Mouse (Mus musculus) adipocyte (in vitro differentiated cells): ENCODE measurements at regions not wholly inside any gene's neighbourhood (a gene's known extent, or its start where the extent isn't known, plus 50 kb on each side); places are given as distances from the start of the nearest gene placed in this dataset.

Experiments used
- DNase-seq: peaks from one replicate; pipeline ENCODE4 v3.0.0-alpha.2; 2016; ENCODE audit warnings: low spot score

DNA sequence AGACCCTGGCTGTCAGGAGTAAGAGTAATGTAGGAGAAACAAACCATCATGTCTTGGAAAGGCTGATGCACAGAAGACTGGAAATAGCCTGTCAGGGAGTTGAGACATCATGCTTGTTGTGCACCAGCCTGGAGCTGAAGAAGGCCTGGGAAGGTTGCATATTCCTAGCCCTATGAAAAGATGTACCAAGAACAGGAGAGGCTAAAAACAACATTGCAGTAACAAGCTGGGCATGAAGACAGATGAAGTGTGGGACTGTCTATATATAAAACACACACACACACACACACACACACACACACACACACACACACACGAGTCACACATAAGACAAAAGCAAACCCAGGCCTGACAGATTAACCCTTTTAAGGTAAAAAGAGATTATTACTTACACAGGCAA is 185.1 kb upstream of the Tmem72 start:
- DNase-seq: peak; percentile 8

DNA sequence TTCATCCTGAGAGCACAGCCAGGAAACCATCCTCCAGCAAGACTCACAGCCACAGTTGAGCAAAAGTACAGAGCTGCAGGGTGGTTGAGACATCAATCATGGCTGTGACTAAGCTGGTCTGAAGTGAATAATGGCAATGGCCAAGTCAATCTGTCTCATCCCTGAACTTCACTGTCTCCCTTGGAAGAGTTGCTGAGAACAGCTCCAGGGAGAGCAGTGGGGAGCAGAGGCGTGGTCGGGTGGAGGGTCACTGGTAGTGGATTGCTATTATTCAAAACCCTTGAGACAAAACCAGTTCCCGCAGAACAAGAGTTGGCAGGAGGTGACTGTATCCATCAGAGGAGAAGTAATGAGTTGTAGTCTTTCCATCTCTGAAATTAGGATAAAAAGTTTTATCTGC is 185.7 kb upstream of the Tmem72 start:
- peak; percentile 12 for DNase-seq

DNA sequence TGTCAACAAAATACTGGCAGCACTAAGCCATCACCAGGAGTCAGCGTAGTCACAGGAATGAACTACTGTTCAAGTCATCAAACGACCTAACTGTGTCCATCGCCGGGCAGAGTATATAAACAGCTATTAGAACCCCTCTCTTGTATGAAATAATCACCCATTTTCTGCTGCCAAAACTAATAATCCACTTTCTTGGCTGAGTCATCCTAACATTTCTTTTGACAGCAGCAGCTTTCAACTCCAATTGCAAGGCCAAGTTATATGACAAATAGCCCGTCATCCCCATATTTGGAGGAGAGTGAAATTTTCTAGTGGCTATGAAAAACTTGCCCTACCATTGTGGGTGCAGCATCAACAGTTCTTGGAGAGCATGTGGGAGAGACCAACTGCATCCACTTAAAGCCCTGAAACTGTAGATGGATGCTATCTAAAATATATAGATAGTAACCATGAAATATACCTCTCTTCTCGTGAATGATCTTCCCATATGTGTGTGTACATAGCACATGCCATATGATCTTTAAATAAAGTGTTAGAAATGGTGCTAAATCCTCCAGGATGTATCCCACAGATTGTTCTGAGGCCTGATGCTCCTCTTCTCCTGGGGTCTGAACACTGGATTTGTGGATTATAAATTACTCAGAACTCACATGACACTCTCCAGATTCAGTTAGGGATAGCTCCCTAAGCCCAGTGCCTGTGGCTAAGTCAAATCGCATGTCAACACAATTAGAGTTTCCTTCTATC is 189.9 kb upstream of the Tmem72 start:
- DNase-seq: peak; percentile 12

DNA sequence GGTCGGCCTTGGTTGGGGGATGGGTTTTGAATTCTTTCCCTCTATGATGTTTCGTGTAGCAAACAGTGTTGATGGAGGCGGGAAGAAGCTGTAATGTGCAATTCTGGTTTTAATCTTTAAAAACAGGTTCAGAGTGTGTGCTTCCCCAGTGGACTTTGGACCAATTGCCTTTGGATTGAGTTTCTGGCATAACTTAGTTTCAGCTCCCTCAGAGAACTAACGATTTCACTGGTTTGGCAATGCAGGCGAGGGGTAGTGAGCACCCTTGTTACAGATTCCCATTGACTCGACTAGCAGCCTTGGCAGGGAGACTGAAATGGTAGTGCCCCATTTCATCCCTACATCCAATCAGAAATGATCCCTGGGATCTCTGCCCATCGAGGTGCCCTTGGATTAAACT is 193.9 kb upstream of the Tmem72 start:
- DNase-seq: no peak

DNA sequence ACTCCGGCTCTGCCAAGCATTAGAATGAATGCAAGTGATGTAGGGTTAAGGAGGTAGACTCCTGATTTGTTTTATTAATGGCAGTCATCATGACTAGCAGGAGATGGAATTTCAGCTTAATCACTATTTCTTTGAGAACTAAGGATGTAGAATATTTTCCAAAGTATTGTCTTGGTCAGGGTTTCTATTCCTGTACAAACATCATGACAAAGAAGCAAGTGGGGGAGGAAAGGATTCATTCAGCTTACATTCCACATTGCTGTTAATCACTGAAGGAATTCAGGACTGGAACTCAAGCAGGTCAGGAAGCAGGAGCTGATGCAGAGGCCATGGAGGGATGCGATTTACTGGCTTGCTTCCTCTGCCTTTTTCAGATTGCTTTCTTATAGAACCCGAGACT is 195.4 kb upstream of the Tmem72 start:
- no peak for DNase-seq

DNA sequence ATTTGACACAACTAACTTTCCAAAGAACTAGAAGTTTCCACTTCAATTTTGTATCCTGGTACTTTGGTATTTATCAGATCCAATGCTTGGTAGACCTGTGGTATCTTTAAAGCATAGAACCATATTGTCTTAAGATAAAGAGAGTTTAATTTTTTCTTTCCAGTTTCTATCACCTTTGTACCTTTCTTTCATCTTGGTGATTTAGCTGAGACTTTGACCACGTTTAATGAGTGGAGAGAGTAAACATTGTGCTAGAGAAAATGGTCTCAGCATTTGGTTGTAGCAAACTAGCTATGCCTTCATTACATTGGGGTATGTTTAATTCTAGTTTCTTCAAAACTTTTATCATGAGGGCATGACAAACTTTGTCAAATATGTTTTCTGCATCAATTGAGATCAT is 197.4 kb upstream of the Tmem72 start:
- DNase-seq: no peak

DNA sequence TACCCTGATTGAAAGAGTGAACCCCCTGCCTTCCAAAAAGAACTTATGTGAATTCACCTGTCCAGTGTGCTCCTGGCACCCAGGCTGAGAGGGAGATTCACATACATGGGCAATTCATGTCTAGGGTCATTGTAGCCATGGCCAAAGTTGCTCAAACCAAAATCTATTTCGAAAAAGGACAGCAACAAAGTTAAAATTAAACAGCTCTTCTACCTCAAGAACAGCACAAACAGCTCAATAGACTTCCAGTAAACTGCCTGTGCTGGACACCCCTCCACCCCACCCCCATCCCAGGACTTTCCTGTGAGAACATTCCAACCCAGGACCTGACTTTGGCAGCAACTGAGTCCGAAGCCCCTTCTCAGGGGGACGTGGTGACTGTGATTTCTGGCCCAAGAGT is 218.3 kb upstream of the Tmem72 start:
- no peak for DNase-seq

DNA sequence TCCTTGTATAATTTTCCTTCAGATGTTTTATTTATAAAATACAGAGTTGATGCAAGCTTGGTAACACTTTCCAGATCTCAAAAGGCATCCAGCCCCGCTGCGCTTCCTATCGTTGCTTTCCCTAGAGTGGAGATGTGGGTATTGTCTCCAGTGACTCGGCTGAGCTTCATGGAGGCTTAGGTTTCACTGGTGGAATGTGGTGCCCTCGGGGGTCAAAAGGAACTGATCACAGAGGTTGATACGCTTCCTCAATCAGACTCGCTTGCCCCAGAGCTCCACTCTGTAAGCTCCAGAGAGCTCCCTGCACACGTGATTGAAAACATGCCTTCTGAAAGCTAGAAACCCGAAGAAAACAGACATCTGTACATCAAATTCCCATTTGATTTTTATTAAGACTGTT is 224.9 kb upstream of the Tmem72 start:
- DNase-seq: no peak

DNA sequence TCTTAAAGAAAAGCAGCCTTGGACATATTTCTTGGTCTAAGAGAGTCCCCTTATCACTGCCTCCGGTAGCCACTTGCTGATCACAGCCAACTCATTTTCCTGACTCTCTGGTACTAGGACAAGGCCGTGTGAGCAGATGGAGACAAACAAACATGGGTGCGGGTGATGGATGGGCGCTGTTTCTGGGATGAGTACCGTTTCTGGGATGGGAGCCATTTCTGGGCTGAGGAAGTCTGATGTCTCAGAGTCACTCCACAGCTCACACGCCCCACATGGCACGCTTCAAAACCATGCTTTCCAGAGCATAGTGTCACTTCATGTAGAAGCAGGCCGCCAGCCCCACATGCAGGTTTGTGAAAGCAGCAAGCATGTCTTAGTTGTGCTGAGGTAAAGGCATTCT is 225.6 kb upstream of the Cxcl12 start:
- no peak for DNase-seq

DNA sequence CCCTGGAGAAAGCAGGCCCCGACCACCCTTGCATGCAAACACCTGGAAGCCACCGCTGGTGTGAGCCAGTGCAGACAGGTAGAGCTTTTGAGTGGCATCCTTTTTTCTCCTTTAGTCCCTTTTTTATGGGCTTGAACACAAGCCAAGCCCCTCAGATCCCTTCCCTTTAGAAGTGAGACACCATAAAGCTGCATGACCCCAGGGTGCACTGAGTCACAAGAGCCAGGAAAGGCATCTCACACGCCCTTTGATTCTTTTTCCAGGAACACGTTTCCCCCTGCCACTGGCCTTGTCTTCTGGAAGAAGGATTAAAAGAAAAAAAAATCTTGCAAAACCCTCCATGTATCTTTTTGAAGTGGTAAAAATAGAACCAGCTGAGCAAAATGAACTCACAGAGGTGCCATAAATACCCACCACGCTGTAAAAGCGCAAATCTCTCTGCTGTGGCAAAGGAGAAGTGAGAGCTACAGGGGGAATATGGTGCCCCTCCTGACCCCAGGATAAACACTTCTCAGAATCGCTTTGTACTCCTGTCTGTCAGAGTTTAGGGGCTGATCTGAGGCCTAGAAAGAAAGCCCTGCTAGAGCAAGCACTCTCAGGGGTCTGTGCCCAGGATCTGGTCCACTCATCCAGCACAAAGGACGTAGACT is 222.1 kb upstream of the Cxcl12 start:
- DNase-seq: no peak

DNA sequence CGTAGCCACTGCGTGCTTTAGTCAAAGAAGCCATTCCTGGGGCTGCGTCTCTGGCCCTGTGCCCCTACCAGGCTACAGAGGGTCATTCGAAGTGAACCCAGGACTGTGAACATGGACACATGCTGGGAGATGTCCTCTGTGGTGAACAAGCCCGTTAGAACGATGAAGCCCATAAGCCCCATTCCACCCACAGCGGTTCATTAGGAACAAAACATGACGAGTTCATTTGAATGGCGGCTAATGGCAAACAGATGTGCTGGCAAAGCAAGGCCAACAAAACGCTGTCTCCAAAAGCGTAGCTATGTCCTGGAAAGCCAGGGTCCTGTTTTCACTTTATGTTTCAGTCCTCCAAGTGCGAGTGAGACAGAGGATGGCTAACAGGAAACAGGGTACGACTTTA is 208.7 kb upstream of the Cxcl12 start:
- no peak for DNase-seq

DNA sequence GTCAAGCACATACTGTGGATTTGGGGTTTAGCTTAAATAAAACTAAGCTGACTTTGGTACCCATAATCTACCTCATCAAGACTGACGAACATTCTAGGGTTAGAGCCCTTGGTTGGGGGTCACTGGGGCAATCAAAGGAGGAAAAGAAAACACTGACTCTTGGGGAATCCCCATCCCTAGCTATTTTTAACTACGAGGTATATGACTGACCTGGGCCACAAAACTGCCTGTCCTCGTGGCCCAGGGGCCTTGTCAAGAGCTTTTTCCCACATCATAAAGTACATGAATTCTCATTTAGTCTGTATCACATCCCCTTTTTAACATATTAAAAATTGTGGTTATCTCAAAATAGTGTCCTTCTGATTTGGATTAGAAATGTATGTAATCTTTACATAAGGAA is 207.7 kb upstream of the Cxcl12 start:
- DNase-seq: no peak

DNA sequence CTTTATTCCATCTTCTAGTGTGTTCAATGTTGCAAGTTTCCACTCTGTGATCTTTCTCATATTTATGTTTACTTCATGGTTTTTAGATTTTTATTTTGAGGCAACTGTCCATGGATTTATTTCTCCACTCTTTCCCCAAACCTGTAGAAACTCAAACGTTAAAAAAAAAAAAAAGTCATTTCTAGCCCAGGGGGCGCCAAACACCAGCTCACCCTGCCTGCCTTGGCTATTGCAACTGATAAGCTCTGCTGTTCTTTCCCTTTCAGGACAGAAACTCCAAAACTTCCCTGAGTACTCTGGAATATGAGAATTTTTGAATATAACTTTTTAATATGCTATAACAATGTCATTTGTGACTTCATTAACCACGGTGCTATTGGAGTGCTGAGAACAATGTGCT is 201.9 kb upstream of the Cxcl12 start:
- DNase-seq: peak; percentile 47

DNA sequence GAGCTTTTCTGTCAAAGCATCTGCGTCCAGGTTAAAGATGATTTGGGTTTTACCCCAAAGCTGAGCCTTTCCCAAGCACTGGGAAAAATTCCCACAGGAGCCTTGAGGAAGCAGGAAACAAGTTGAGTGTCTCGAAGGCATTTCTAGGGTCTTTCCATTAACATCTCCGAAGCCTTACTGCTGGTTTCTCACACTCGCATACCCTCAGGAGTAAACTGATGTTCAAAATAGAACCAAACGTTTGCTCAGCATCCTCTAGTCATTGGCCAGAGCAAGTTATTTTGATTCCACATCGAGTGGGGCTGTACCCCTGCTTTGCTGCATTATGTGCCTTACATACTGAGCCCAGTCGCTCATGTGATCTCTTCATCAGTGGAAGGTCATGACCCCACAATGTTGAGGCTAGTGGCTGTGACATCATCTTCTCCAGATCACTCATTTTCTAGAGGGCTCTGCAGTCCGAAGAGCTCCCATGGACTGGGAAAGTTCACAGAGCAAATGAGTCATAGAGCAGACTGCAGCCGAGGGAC is 198.9 kb upstream of the Cxcl12 start:
- DNase-seq: no peak

DNA sequence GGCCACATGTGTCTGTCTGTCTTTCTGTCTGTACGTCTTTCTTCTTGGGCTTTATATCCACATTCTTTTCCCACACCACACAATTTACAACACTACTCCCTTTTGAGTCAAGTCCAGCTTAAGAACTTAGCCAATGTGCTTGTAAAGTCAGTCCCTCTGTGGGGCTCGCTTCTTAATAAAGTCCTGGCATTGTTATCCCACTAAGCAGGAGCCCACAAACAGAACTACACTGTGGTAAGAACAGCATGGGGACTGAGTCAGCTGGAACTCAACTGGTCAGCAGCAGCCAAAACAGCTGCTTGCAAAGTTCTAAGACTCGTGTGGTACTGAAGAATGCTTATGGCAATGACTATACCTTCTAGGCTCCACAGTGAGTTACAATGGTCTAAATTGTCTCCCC is 193.5 kb upstream of the Cxcl12 start:
- DNase-seq: no peak

DNA sequence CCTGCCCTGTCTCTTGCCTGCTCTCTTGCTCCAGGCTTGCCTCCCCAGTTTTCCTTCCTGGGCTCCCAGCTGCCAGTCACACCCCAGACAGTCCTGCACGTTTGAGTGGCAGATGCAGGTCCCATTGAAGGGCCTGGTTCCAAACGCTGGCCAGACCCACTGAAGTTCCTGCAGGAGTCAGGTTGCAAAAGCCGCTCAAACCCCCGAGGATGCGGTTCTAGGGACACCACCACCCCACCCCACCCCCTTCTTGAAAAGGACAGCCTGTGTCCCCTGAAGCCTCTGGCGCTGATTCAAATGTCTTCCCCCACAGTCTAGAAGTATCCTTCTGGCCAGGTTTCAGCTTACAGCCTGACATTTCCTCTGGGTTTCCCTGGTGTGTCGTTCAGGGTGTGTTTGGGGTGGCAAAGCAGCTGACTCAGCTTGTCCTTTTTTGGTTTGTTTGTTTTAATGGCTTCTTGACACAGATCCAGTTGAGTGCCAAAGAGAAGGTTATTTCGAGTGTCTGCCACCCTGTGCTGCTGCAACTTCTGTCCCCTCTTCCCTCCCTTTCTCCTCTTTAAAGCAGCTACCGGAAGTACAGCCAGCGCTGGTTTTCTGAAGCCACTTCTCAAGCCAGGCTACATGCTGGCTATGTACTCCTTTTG is 187.9 kb upstream of the Cxcl12 start:
- DNase-seq: peak; percentile 73

DNA sequence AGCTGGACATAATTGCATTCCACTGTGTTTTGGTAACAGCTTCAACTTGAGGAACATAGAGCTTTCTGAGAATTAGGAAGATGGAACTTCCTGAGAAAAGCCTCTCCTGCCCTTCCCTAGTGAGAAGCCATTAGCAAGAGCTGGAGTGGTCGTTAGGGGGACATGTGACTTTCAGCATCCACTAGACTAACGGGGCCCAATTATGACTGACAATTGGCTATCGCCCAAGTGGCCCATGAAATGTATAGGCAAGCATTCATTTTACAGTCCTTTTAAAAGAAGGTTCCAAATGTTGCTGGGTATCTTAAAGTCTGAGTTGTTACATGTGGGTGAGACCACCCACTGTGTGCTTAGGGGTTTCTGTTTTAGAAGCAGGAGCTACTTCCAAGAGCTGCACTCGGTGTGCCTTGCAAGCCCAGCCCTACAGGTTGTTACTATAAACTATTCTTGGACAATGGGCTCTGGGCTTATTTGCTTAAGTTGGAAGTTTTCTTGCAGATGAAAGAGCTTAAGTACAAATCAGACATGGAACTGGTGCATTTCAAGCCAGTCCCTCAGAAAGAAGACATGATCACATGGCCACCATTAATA is 183.1 kb upstream of the Cxcl12 start:
- no peak for DNase-seq

DNA sequence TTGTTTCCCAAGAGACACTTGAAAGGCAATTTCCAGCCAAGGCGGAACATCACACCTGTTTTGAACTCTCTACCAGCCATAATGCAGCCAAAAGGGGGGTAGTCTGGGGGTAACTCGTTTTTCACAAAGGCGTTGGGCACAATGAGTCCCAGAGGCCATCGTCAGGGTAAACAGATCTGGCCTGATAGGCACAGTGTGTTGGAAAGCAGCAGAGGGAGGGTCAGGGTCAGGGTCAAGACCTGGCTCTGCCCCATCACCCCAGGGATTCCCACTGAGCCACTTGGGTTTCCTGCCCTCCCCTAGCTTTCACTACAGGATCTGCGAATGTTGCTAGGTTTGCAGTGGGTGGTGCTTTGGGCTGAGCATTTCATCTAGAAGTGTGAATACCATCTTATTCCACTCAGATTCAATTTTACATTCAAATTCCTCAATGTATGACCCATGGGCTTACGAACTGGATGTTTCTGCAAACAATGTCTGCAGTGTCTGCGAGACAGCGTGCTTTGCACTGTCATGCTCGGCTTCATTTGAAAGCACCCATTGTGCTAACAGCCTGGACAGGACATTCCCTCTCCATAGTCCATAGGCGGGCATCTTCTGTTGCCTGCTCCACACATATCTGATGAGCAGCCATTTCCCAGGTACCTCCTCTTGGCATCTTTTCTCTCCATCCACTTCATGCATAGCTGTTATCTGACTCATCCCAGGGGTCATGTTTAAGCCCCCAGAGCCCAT is 181.9 kb upstream of the Cxcl12 start:
- no peak for DNase-seq

DNA sequence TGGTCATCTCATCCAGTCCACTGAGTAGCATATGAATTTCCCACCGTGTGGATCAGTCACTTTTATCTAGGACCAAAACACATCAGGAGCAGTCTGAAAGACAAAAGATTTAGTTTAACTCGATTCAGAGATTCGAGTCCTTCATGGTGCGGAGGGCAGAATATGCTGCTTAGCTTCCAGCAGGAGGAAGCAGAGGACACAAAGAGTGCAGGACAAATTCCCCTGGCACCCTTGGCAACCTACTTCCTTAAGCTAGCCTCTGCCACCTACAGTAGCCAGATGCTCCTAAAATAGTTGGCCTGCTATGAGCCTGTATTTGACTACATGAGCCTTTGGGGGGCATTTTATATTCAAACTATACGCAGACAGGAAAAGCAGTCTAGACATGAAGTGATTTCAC is 181.1 kb upstream of the Cxcl12 start:
- DNase-seq: no peak

DNA sequence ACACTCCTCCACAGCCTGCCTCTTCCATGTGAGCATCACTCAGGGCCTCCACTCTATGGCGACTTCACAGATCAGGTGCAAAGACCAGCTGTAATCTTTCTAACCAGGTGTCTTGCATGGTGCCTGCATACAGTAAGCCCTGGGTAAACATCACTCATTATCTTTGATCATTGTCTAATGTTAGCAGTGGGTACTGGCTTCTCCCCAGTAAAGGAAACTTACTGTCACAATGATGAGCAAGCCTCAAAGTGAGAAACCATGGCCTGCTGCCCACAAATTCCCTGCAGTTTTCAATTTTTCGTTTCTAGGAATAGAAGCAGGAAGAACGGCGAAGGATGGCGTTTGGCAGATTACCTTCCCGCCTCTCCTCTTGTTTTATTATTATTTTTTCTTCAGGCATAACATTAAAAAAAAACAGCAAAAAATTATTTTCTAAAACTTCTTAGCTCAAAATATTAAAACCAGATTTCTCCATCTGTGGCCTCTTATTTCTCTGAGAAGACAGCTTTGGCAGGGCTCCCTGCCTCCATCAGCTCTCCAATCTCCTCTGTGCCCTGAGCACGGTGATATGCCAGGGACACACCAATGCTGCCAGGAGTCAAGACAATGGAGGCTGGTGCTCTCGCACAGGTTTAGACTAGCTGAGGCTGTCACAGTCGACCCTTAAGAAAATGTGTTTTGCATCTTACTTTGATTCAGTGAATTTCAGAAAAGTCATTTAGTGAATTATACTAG is 169.2 kb upstream of the Cxcl12 start:
- DNase-seq: peak; percentile 25

DNA sequence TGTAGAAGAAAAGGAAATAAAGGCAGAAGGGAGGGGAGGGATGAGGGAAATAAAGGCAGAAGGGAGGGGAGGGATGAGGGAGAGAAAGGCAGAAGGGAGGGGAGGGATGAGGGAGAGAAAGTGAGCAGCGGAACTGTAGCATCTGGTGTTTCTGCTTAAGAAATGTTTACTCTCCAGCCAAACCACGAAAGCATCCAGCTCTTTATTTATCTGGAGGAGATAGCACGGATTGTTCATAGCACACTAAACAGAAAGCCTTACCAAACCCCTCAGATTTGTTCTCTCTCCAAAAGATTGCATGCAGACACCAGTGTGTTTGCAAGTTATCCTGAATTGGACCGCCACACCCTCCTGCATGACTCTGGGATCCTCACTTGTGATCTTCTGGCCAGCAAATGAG is 168.4 kb upstream of the Cxcl12 start:
- no peak for DNase-seq
